Mouse (Mus musculus) thymus, postnatal 36 days (tissue): ENCODE results near the gene Chpt1.
"Not testable (repeated sequence)": the region's sequence is repeated elsewhere in the genome, so short reads cannot be mapped to it uniquely, and the experiment has no call there.

ENCODE experiments used
- DNase-seq, 2 experiments: peaks; one replicate each; pipeline ENCODE4 v3.0.0; 2022; ENCODE audit warnings: mixed read lengths in 2 of 2

Gene Chpt1

GRCm38 (mm10) chr10:88503421-88504314 lies at the start of gene Chpt1:
Gene Chpt1, minus strand, starts transcription at chr10:88504073.
- DNase-seq: peak; percentile 84 to 87

GRCm38 (mm10) chr10:88552738-88553137 lies 48.9 kb upstream of the Chpt1 start:
- no peak for DNase-seq

GRCm38 (mm10) chr10:88550225-88550624 lies 46.4 kb upstream of the Chpt1 start:
- no peak for DNase-seq

GRCm38 (mm10) chr10:88547635-88548034 lies 43.8 kb upstream of the Chpt1 start:
- DNase-seq: no peak

GRCm38 (mm10) chr10:88530631-88531030 lies 26.8 kb upstream of the Chpt1 start:
- DNase-seq: no peak

- no peak for DNase-seq
These were observed 20.1 kb upstream of the Chpt1 start for GRCm38 (mm10) chr10:88524016-88524415.

GRCm38 (mm10) chr10:88523212-88523611 lies 19.3 kb upstream of the Chpt1 start:
- no peak for DNase-seq

- no peak for DNase-seq
These were observed 18.9 kb upstream of the Chpt1 start for GRCm38 (mm10) chr10:88522795-88523194.

- DNase-seq: not testable (repeated sequence)
These were observed 11.2 kb upstream of the Chpt1 start for GRCm38 (mm10) chr10:88515049-88515448.

GRCm38 (mm10) chr10:88514495-88514894 lies 10.6 kb upstream of the Chpt1 start:
- peak; percentile 15 for DNase-seq

GRCm38 (mm10) chr10:88513574-88514135 lies 9.8 kb upstream of the Chpt1 start:
- no peak for DNase-seq

- DNase-seq: no peak
These were observed 7.5 kb upstream of the Chpt1 start for GRCm38 (mm10) chr10:88511355-88511754.

- no peak for DNase-seq
These were observed 6.8 kb upstream of the Chpt1 start for GRCm38 (mm10) chr10:88510503-88511271.

- DNase-seq: no peak
These were observed 3.8 kb upstream of the Chpt1 start for GRCm38 (mm10) chr10:88507691-88508143.

- DNase-seq: no peak
These were observed 1.4 kb upstream of the Chpt1 start for GRCm38 (mm10) chr10:88505256-88505655.

- DNase-seq: no peak
These were observed 608 bp upstream of the Chpt1 start for GRCm38 (mm10) chr10:88504481-88504880.

- DNase-seq: no peak
These were observed 954 bp downstream of the Chpt1 start for GRCm38 (mm10) chr10:88502919-88503318.

- no peak for DNase-seq
These were observed 1.7 kb downstream of the Chpt1 start for GRCm38 (mm10) chr10:88501886-88502765.

GRCm38 (mm10) chr10:88501370-88501769 lies 2.5 kb downstream of the Chpt1 start:
- DNase-seq: no peak

GRCm38 (mm10) chr10:88499993-88500392 lies 3.9 kb downstream of the Chpt1 start:
- DNase-seq: no peak

GRCm38 (mm10) chr10:88496864-88497564 lies 6.9 kb downstream of the Chpt1 start:
- DNase-seq: no peak
